Mouse (Mus musculus) frontal cortex, postnatal 10 days (tissue): ENCODE measurements around the gene Pdcl3.
"Not testable (repeated sequence)": the region's sequence is repeated elsewhere in the genome, so short reads cannot be mapped to it uniquely, and the experiment has no call there.

Source experiments
- DNase-seq, 2 experiments: peaks; one replicate each; pipeline ENCODE4 v3.0.0; 2022; ENCODE audit warnings: low spot score in 2 of 2, mixed read lengths in 1 of 2

The Pdcl3 gene

GRCm38 (mm10) chr1:39025142-39025541 is 39.7 kb downstream of the Pdcl3 start:
- DNase-seq: no peak

GRCm38 (mm10) chr1:39025840-39026239 is 40.4 kb downstream of the Pdcl3 start:
- no peak for DNase-seq

GRCm38 (mm10) chr1:39029176-39029575 is 43.8 kb downstream of the Pdcl3 start:
- no peak for DNase-seq

- DNase-seq: no peak
These were observed 44.7 kb downstream of the Pdcl3 start for GRCm38 (mm10) chr1:39030108-39030507.

- no peak for DNase-seq
These were observed 50.4 kb downstream of the Pdcl3 start for GRCm38 (mm10) chr1:39035817-39036216.

- no peak for DNase-seq
These were observed 56.8 kb downstream of the Pdcl3 start for GRCm38 (mm10) chr1:39042188-39042587.

- DNase-seq: not testable (repeated sequence)
These were observed 59.0 kb downstream of the Pdcl3 start for GRCm38 (mm10) chr1:39044442-39044841.

- DNase-seq: no peak
These were observed 61.3 kb downstream of the Pdcl3 start for GRCm38 (mm10) chr1:39046689-39047088.
